Mouse (Mus musculus) lung, embryonic 14.5 days (tissue): ENCODE measurements around the gene Ddt. TPM values are rescaled to one million over a fixed set of nuclear protein-coding genes. Genes with fewer than 3 reads are reported as not detected.

Experiments
- ATAC-seq: fragments of 200-750 bp; cut with Nextera tagmentation; 2 replicates; pipeline ENCODE4 v1.8.0; 2017; ENCODE audit warnings: mild to moderate bottlenecking, moderate TSS enrichment, moderate library complexity; ENCODE audit not compliant: insufficient read depth
- DNase-seq: peaks from one replicate; pipeline ENCODE4 v3.0.0-alpha.2; 2015
- H3K27ac ChIP-seq: fragments of 300-500 bp; sonication (generic); 2 replicates; pipeline ENCODE4 v1.5.1; 2014; ENCODE audit warnings: low read depth, mild to moderate bottlenecking, moderate library complexity
- H3K27me3 ChIP-seq: fragments of 300-500 bp; sonication (generic); 2 replicates; pipeline ENCODE4 v1.6.1; 2014; ENCODE audit warnings: low read length, control low read depth; ENCODE audit not compliant: insufficient read depth
- H3K36me3 ChIP-seq: fragments of 300-500 bp; sonication (generic); 2 replicates; pipeline ENCODE4 v1.6.1; 2014; ENCODE audit warnings: control low read depth; ENCODE audit not compliant: insufficient read depth
- H3K4me1 ChIP-seq: fragments of 300-500 bp; sonication (generic); 2 replicates; pipeline ENCODE4 v1.6.1; 2014; ENCODE audit warnings: antibody characterized with exemption, control low read depth; ENCODE audit not compliant: insufficient read depth
- H3K4me2 ChIP-seq: fragments of 300-500 bp; sonication (generic); 2 replicates; pipeline ENCODE4 v1.6.1; 2014; ENCODE audit warnings: mild to moderate bottlenecking
- H3K4me3 ChIP-seq: fragments of 300-500 bp; sonication (generic); 2 replicates; pipeline ENCODE4 v1.5.1; 2014; ENCODE audit warnings: low read depth, low read length
- H3K9ac ChIP-seq: fragments of 300-500 bp; sonication (generic); 2 replicates; pipeline ENCODE4 v1.6.1; 2014
- H3K9me3 ChIP-seq: fragments of 300-500 bp; sonication (generic); 2 replicates; pipeline ENCODE4 v1.6.1; 2016; ENCODE audit warnings: low read depth, low read length, control low read depth
- CTCF ChIP-seq: IDR thresholded peaks from 2 replicates; pipeline ENCODE4 v1.5.1; 2016; ENCODE audit warnings: antibody characterized with exemption, low read depth
- WGBS: fragments of 180-500 bp; shearing (Covaris S2); extraction: QIAGEN DNeasy Blood & Tissue Kit; methylation state at CpG from one replicate; pipeline ENCODE4 v1.1.7; 2014; 5-methylcytosine and 5-hydroxymethylcytosine counted together
- polyA plus RNA-seq: library from polyadenylated mRNA; unstranded; fragments of >200 nt; fragmentation: Nextera tagmentation; extraction: Ambion mirVana; gene quantifications from 2 replicates; pipeline ENCODE4 v1.2.1, GENCODE M21; 2014

Ddt gene
- polyA plus RNA-seq, 1 experiment from 2014 or later = 61.6 TPM

GRCm38 (mm10) chr10:75796731-75797516, 23.7 kb upstream of the Ddt start:
- ATAC-seq = peak; percentile 1; the same call in 1 of the 2 replicates
- no peak overlapping the region for H3K27ac ChIP-seq
- TF ChIP-seq CTCF = no peak

GRCm38 (mm10) chr10:75794880-75795279, 21.7 kb upstream of the Ddt start:
- no peaks in the 10 kb centered on the region for H3K27me3 ChIP-seq
- H3K4me3 ChIP-seq = no peak overlapping the region
- WGBS = 37% methylated on average over 3 of the region's 3 CpGs
- DNase-seq = peak; percentile 80
- ATAC-seq = 0 out of 2 replicates have a peak, but pooled peaks have one; percentile 8
- H3K36me3 ChIP-seq = no peaks in the 10 kb centered on the region
- H3K4me1 ChIP-seq = peaks cover 17% of the 10 kb centered on the region
- no peak for TF ChIP-seq CTCF
- no peak overlapping the region for H3K4me2 ChIP-seq
- no peak overlapping the region for H3K9ac ChIP-seq
- no peaks in the 10 kb centered on the region for H3K9me3 ChIP-seq
- H3K27ac ChIP-seq = 0 out of 2 replicates have a peak overlapping the region, but pooled peaks have one; percentile 4

More at GRCm38 (mm10) chr10:75796731-75797516, 23.7 kb upstream of the Ddt start:
- H3K4me1 ChIP-seq = peaks cover 14% of the 10 kb centered on the region
- H3K36me3 ChIP-seq = no peaks in the 10 kb centered on the region
- peak overlapping the region; percentile 45 for H3K4me3 ChIP-seq
- H3K9ac ChIP-seq = peak overlapping the region; percentile 54; the same call in 1 of the 2 replicates
- 35% methylated on average over 11 of the region's 11 CpGs for WGBS
- no peaks in the 10 kb centered on the region for H3K9me3 ChIP-seq
- no peak for DNase-seq
- no peaks in the 10 kb centered on the region for H3K27me3 ChIP-seq
- peak overlapping the region; percentile 72 for H3K4me2 ChIP-seq

- Histone ChIP-seq H3K9ac (no peak overlapping the region), H3K36me3 (no peaks in the 10 kb centered on the region), H3K4me2 (no peak overlapping the region), H3K27ac (peak overlapping the region; percentile 31; the same call in 1 of the 2 replicates), H3K27me3 (no peaks in the 10 kb centered on the region), H3K4me1 (peaks cover 3% of the 10 kb centered on the region; the same call in 1 of the 2 replicates), H3K4me3 (no peak overlapping the region), H3K9me3 (no peaks in the 10 kb centered on the region)
- peak; percentile 38; the same call in 1 of the 2 replicates for ATAC-seq
- WGBS = 7% methylated on average over 7 of the region's 7 CpGs
- TF ChIP-seq CTCF = peak; percentile 34; the same call in 1 of the 2 replicates
- peak; percentile 57 for DNase-seq
These were observed 17.6 kb upstream of the Ddt start for GRCm38 (mm10) chr10:75790773-75791172.

- Histone ChIP-seq H3K36me3 (no peaks in the 10 kb centered on the region), H3K4me1 (peaks cover 3% of the 10 kb centered on the region; the same call in 1 of the 2 replicates), H3K4me3 (no peak overlapping the region), H3K9ac (no peak overlapping the region), H3K9me3 (no peaks in the 10 kb centered on the region), H3K4me2 (no peak overlapping the region), H3K27me3 (no peaks in the 10 kb centered on the region), H3K27ac (no peak overlapping the region)
- 71% methylated on average over 5 of the region's 5 CpGs for WGBS
- TF ChIP-seq CTCF = no peak
- DNase-seq (no peak), ATAC-seq (0 out of 2 replicates have a peak, but pooled peaks have one; percentile 31)
These were observed 16.6 kb upstream of the Ddt start for GRCm38 (mm10) chr10:75789841-75790240.

GRCm38 (mm10) chr10:75789081-75789735, 16.0 kb upstream of the Ddt start:
- no peaks in the 10 kb centered on the region for H3K27me3 ChIP-seq
- no peaks in the 10 kb centered on the region for H3K9me3 ChIP-seq
- H3K4me3 ChIP-seq = no peak overlapping the region
- H3K27ac ChIP-seq = no peak overlapping the region
- TF ChIP-seq CTCF = no peak
- peaks cover 3% of the 10 kb centered on the region; the same call in 1 of the 2 replicates for H3K4me1 ChIP-seq
- H3K36me3 ChIP-seq = no peaks in the 10 kb centered on the region
- DNase-seq = no peak
- ATAC-seq = no peak
- 80% methylated on average over 6 of the region's 6 CpGs for WGBS
- no peak overlapping the region for H3K4me2 ChIP-seq
- no peak overlapping the region for H3K9ac ChIP-seq

GRCm38 (mm10) chr10:75788277-75788676, 15.1 kb upstream of the Ddt start:
- WGBS = 89% methylated on average over 8 of the region's 8 CpGs
- Histone ChIP-seq H3K27me3 (no peaks in the 10 kb centered on the region), H3K4me2 (no peak overlapping the region), H3K4me3 (no peak overlapping the region), H3K4me1 (peaks cover 3% of the 10 kb centered on the region; the same call in 1 of the 2 replicates), H3K36me3 (no peaks in the 10 kb centered on the region), H3K9me3 (no peaks in the 10 kb centered on the region), H3K9ac (no peak overlapping the region), H3K27ac (no peak overlapping the region)
- no peak for ATAC-seq
- DNase-seq = no peak
- no peak for TF ChIP-seq CTCF

- 61% methylated on average over 1 of the region's 1 CpGs for WGBS
- Histone ChIP-seq H3K36me3 (no peaks in the 10 kb centered on the region), H3K9me3 (no peaks in the 10 kb centered on the region), H3K4me1 (no peaks in the 10 kb centered on the region), H3K4me3 (no peak overlapping the region), H3K9ac (no peak overlapping the region), H3K27me3 (peaks cover 4% of the 10 kb centered on the region; the same call in 1 of the 2 replicates), H3K4me2 (no peak overlapping the region), H3K27ac (no peak overlapping the region)
- ATAC-seq = no peak
- no peak for DNase-seq
- TF ChIP-seq CTCF = no peak
These were observed 12.2 kb upstream of the Ddt start for GRCm38 (mm10) chr10:75785442-75785841.
